ENCODE assay signal across 16 mouse cellular contexts in the genomic region with DNA sequence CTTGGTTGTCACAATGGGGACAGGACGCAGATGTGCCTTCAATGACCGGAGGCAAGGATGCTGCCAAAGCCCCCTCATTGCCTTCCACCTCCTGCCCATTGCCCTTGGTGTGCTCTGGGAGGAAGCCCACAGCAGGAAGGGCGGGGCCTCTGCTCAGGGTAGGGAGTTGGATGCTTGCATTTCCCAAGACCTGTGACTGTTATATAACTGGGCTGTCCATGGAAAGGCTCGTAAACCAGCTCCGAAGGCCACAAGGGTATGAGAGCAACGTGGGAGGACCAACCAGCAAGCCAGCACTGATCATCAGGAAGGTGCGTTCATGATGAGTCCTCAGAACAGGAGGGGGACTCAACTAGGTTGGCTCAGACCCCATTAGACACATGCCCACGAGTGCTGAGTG. TPM values are rescaled to one million over a fixed set of nuclear protein-coding genes. Genes with fewer than 3 reads are reported as not detected.
DNase-seq lines count a peak whose midpoint lies in the region.
"Had no signal": no experiment of that assay in that cellular context is flagged by ENCODE, and none has a peak within 500 bp of the region (broad histone marks: within the 10 kb centered on the region; RNA-seq: fewer than 3 reads in every experiment).

No protein-coding gene starts in this region.

- intact Hi-C loops in gastrocnemius, postnatal 14 days (cut with DNase I; ENCODE audit: low total_unique reads), result no loop called here

- DNase-seq in gastrocnemius, adult 18-20 months (ENCODE audit: low spot score), result peak; percentile 64
- no peak for DNase-seq in gastrocnemius, postnatal 14 days
- DNase-seq in gastrocnemius, adult 8-10 months (ENCODE audit: low spot score in 2 of 2), result peak; percentile 43 to 51
- DNase-seq in gastrocnemius, postnatal 25 days, result no peak
- DNase-seq in skeletal muscle tissue, adult 2 months (ENCODE audit: low read depth, low spot score), result peak; percentile 67
- DNase-seq: adrenal gland, adult 8-10 months; adrenal gland, postnatal 14 days; adrenal gland, postnatal 36 days; B cell, adult 2 months; cerebellum, adult 11-12 months; cerebellum, adult 2 months; cerebellum, adult 9-10 months; cerebellum, postnatal 10 days; cerebellum, postnatal 25 days had no signal

RNA-seq across cellular contexts. Expression of a gene that starts 5.0 kb away (rescaled TPM):
- 100 to 1,000 TPM; 852 to 871 TPM for total RNA-seq in gastrocnemius, adult 18-20 months (2021)
- total RNA-seq in gastrocnemius, postnatal 14 days (2021), result 100 to 1,000 TPM; 113 to 172 TPM
- total RNA-seq in gastrocnemius, adult 8-10 months (2022), result 100 to 1,000 TPM; 524 to 740 (median 599) TPM
- 100 to 1,000 TPM; 196 to 518 TPM for total RNA-seq in gastrocnemius, postnatal 25 days (2021)

RNA-seq across cellular contexts. Expression of a gene that starts 27.7 kb away (rescaled TPM):
- 10 to 100 TPM; 11.2 to 15.5 TPM for total RNA-seq in gastrocnemius, adult 18-20 months (2021)
- total RNA-seq in gastrocnemius, postnatal 14 days (2021), result 1 to 10 TPM; 3.1 to 3.6 TPM
- total RNA-seq in gastrocnemius, adult 8-10 months (2022), result 10 to 100 TPM in 1 of 4 experiments, 1 to 10 TPM in 3; 5.3 to 20.3 (median 7.7) TPM
- 1 to 10 TPM; 2.0 to 3.5 TPM for total RNA-seq in gastrocnemius, postnatal 25 days (2021)

RNA-seq across cellular contexts. Expression of a gene that starts 46.8 kb away (rescaled TPM):
- total RNA-seq in gastrocnemius, adult 18-20 months (2021), result 1 to 10 TPM in 1 of 2 experiments, under 1 TPM in 1; 0.62 to 1.1 TPM
- total RNA-seq in gastrocnemius, postnatal 14 days (2021), result under 1 TPM; 0.62 to 0.70 TPM
- 1 to 10 TPM in 2 of 4 experiments, under 1 TPM in 1, not detected in 1; 0.99 to 1.2 (median 1.2) TPM for total RNA-seq in gastrocnemius, adult 8-10 months (2022)
- total RNA-seq in gastrocnemius, postnatal 25 days (2021), result under 1 TPM; 0.46 to 0.74 TPM

RNA-seq across cellular contexts. Expression of a gene that starts 50.0 kb away (rescaled TPM):
- total RNA-seq in gastrocnemius, adult 18-20 months (2021), result not detected
- not detected for total RNA-seq in gastrocnemius, postnatal 14 days (2021)
- not detected for total RNA-seq in gastrocnemius, adult 8-10 months (2022)
- not detected for total RNA-seq in gastrocnemius, postnatal 25 days (2021)
- total RNA-seq: adrenal gland, adult 18-20 months; adrenal gland, adult 8-10 months; adrenal gland, postnatal 14 days; adrenal gland, postnatal 36 days; CH12.LX had no signal

Comparison
In these comparisons a context has a peak if more than half of its experiments do, and no peak if none do; other contexts are left out.
1. DNase-seq: peak in gastrocnemius, adult 18-20 months (single experiment), gastrocnemius, adult 8-10 months (2 of 2) and skeletal muscle tissue, adult 2 months (single experiment); none in gastrocnemius, postnatal 14 days (single experiment) and gastrocnemius, postnatal 25 days (single experiment).